Mouse (Mus musculus): ENCODE data around the gene Mgmt. TPM values are rescaled to one million over a fixed set of nuclear protein-coding genes. Genes with fewer than 3 reads are reported as not detected.
A peak's percentile ranks its signal among the peaks of the same experiment; 100 is the strongest.

Mgmt gene
- total and polyA plus RNA-seq, 3 experiments, result 5.2 to 10.8 (median 8.5) TPM

DNA sequence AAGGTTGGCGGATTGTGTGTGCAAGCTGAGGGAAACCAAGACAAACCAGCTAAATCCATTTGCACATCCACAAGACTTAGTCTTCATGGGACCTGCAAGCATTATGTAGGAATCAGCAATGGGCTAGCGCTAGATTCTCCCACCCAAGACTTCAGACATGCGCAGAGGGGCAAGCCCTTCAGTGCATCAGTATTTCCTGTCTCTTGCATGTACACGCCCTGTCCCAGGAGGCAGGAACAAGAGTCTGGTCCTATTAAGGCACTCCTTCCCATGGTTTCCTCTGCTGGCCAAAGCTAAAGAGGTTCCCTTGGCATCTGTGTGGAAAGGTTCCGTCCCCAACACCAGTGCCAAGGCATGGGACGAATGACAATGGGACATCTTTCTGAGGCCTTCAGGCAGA lies 166.7 kb downstream of the Mgmt start:
- H3K4me2 ChIP-seq (ENCODE audit: insufficient read depth, low read depth, poor library complexity, severe bottlenecking), result no peak overlapping the region
- no peak overlapping the region for H3K27ac ChIP-seq (ENCODE audit: insufficient read depth, low read depth)
- no peak overlapping the region for H3K4me3 ChIP-seq (replicated peaks in 1 of 3; ENCODE audit: low read depth in 2 of 3, low read length in 2 of 3, poor library complexity in 1 of 3)
- no peaks in the 10 kb centered on the region for H3K79me2 ChIP-seq (replicated peaks; ENCODE audit: control insufficient read depth, extremely low read depth, insufficient read depth, poor library complexity, severe bottlenecking)
- H3K36me3 ChIP-seq (replicated peaks in 1 of 2; ENCODE audit: control insufficient read depth in 1 of 2, insufficient read depth in 1 of 2, low read length in 1 of 2), result peaks cover 0 to 4% of the 10 kb centered on the region in 2 experiments
- in situ Hi-C loops (cut with MboI; ENCODE audit: low pct_ligation_motif_present, low pct_unique_long_range_greater_than_20kb, low sequenced_read_pairs) (no loop called here), dilution Hi-C loops (cut with MboI; ENCODE audit: extremely low pct_ligation_motif_present, extremely low pct_unique_long_range_greater_than_20kb, low sequenced_read_pairs) (no loop called here)
- H3K9me3 ChIP-seq (replicated peaks; ENCODE audit: low read length), result no peaks in the 10 kb centered on the region
- no peak for TF ChIP-seq TBP (conservative IDR thresholded peaks at IDR 0.05; ENCODE audit: low read depth, low read length)
- no peak for TF ChIP-seq E2F4 (IDR thresholded peaks at IDR 0.05; ENCODE audit: insufficient replicate concordance, low read depth, low read length)
- TF ChIP-seq HCFC1 (IDR thresholded peaks at IDR 0.05; ENCODE audit: low read depth, low read length), result no peak
- no peak for TF ChIP-seq RCOR1 (conservative IDR thresholded peaks at IDR 0.05; ENCODE audit: low read depth, low read length)
- no peak for TF ChIP-seq POLR2A (IDR thresholded peaks at IDR 0.05; ENCODE audit: low read depth, low read length)
- H3K27me3 ChIP-seq (replicated peaks), result no peaks in the 10 kb centered on the region
- no peak for DNase-seq (ENCODE audit: extremely low read depth)
- H3K9ac ChIP-seq (ENCODE audit: insufficient read depth, low read depth), result no peak overlapping the region
- peaks cover 6 to 39% of the 10 kb centered on the region in 2 experiments; a peak in 3 of 4 replicates for H3K4me1 ChIP-seq (ENCODE audit: control insufficient read depth in 1 of 2, insufficient read depth in 2 of 2)

DNA sequence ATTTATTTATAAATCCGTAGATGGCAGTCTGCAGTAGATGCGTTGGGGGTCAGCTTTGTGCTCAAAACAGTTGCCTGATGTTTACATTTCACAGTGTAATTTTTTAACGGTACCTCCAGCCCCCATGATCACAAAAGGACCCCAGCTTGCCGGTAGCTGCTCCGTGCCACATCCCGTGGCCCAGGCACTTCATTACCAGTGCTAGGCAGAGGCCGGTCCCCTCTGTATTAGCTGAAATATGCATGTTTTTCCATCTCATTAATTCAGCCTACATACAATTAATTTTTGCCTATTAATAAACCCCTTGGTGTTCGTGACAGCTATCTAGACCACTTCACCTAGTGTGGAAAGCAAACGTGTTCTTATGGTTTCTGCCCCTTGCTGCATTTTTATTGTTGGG lies 169.8 kb downstream of the Mgmt start:
- no peak overlapping the region for H3K4me2 ChIP-seq (ENCODE audit: insufficient read depth, low read depth, poor library complexity, severe bottlenecking)
- H3K27ac ChIP-seq (ENCODE audit: insufficient read depth, low read depth), result no peak overlapping the region
- peaks cover 0 to 4% of the 10 kb centered on the region in 2 experiments for H3K36me3 ChIP-seq (replicated peaks in 1 of 2; ENCODE audit: control insufficient read depth in 1 of 2, insufficient read depth in 1 of 2, low read length in 1 of 2)
- no peak for TF ChIP-seq NRF1 (IDR thresholded peaks at IDR 0.05; ENCODE audit: low read depth, low read length)
- dilution Hi-C loops (cut with MboI; ENCODE audit: extremely low pct_ligation_motif_present, extremely low pct_unique_long_range_greater_than_20kb, low sequenced_read_pairs) (no loop called here), in situ Hi-C loops (cut with MboI; ENCODE audit: low pct_ligation_motif_present, low pct_unique_long_range_greater_than_20kb, low sequenced_read_pairs) (no loop called here)
- H3K9ac ChIP-seq (ENCODE audit: insufficient read depth, low read depth), result no peak overlapping the region
- H3K79me2 ChIP-seq (replicated peaks; ENCODE audit: control insufficient read depth, extremely low read depth, insufficient read depth, poor library complexity, severe bottlenecking), result no peaks in the 10 kb centered on the region
- H3K4me3 ChIP-seq (replicated peaks in 1 of 3; ENCODE audit: low read depth in 2 of 3, low read length in 2 of 3, poor library complexity in 1 of 3), result no peak overlapping the region
- no peaks in the 10 kb centered on the region for H3K27me3 ChIP-seq (replicated peaks)
- H3K9me3 ChIP-seq (replicated peaks; ENCODE audit: low read length), result no peaks in the 10 kb centered on the region
- peaks cover 6 to 39% of the 10 kb centered on the region in 2 experiments; a peak in 3 of 4 replicates for H3K4me1 ChIP-seq (ENCODE audit: control insufficient read depth in 1 of 2, insufficient read depth in 2 of 2)
- DNase-seq (ENCODE audit: extremely low read depth), result no peak

DNA sequence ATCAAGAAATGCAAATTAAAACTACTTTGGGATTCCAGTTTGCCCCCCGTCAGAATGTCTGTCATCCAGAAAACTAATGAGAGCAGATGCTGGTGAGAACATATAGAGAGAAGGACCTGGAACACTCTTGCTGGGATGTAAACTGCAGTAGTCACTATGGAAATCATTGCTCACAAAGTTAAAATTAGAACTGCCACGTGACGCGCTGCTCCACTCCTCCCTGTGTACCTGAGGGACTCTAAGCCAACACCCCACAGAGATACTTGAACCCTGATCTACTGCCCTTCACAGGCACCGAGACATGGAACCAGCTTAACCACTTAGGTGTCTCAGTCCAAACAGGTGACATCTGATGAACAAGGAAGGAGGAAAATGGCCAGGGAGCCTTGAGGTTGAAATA lies 171.0 kb downstream of the Mgmt start:
- H3K9me3 ChIP-seq (replicated peaks; ENCODE audit: low read length), result no peaks in the 10 kb centered on the region
- H3K36me3 ChIP-seq (replicated peaks in 1 of 2; ENCODE audit: control insufficient read depth in 1 of 2, insufficient read depth in 1 of 2, low read length in 1 of 2), result peaks cover 0 to 4% of the 10 kb centered on the region in 2 experiments
- no peak overlapping the region for H3K27ac ChIP-seq (ENCODE audit: insufficient read depth, low read depth)
- DNase-seq (ENCODE audit: extremely low read depth), result peak; percentile 44
- no peak overlapping the region for H3K4me2 ChIP-seq (ENCODE audit: insufficient read depth, low read depth, poor library complexity, severe bottlenecking)
- in situ Hi-C loops (cut with MboI; ENCODE audit: low pct_ligation_motif_present, low pct_unique_long_range_greater_than_20kb, low sequenced_read_pairs), result no loop called here
- H3K4me3 ChIP-seq (replicated peaks in 1 of 3; ENCODE audit: low read depth in 2 of 3, low read length in 2 of 3, poor library complexity in 1 of 3), result no peak overlapping the region
- TF ChIP-seq HCFC1 (IDR thresholded peaks at IDR 0.05; ENCODE audit: low read depth, low read length) (no peak), MAX (IDR thresholded peaks at IDR 0.05; ENCODE audit: low read length) (no peak), USF2 (conservative IDR thresholded peaks at IDR 0.05; ENCODE audit: low read depth, low read length) (peak; percentile 58; the same call in 1 of the 2 replicates), MAFK (IDR thresholded peaks at IDR 0.05; ENCODE audit: insufficient replicate concordance, low read length) (no peak), ELF1 (IDR thresholded peaks at IDR 0.05; ENCODE audit: low read depth, low read length) (no peak), IRF4 (IDR thresholded peaks at IDR 0.05; ENCODE audit: low read depth, low read length) (no peak), USF1 (IDR thresholded peaks at IDR 0.05; ENCODE audit: low read depth, low read length) (peak; percentile 52), MEF2A (IDR thresholded peaks at IDR 0.05; ENCODE audit: borderline replicate concordance, low read depth, low read length) (peak; percentile 85; the same call in 1 of the 2 replicates), BHLHE40 (IDR thresholded peaks at IDR 0.05; ENCODE audit: low read depth, low read length) (peak; percentile 51), MAZ (IDR thresholded peaks at IDR 0.05; ENCODE audit: low read depth, low read length) (no peak)
- H3K27me3 ChIP-seq (replicated peaks), result no peaks in the 10 kb centered on the region
- H3K9ac ChIP-seq (ENCODE audit: insufficient read depth, low read depth), result no peak overlapping the region
- peaks cover 6 to 39% of the 10 kb centered on the region in 2 experiments; a peak in 3 of 4 replicates for H3K4me1 ChIP-seq (ENCODE audit: control insufficient read depth in 1 of 2, insufficient read depth in 2 of 2)
- dilution Hi-C loops (cut with MboI; ENCODE audit: extremely low pct_ligation_motif_present, extremely low pct_unique_long_range_greater_than_20kb, low sequenced_read_pairs), result no loop called here
- no peaks in the 10 kb centered on the region for H3K79me2 ChIP-seq (replicated peaks; ENCODE audit: control insufficient read depth, extremely low read depth, insufficient read depth, poor library complexity, severe bottlenecking)

Data from CH12.LX (cell line).